45 mouse cellular contexts compared by ENCODE assay signal in the genomic region with DNA sequence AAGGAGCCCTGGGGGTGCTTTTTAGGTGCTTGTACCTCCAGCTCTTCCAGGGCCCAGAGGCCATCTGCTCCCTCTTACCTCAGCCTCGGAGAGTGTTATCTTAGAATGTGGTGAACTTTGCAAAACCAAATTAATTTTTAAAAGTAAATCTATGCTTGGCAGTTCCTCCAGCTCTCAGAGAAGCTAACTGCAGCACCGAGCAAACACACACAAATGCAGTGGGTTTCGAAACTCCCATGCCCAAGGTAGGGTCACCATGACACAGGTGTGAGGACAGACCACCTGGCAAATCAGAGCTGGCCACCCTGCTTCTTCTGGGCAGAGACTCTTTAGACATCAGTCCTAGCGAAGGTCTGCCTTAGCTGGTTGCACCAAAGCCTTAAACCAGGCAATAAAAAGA. TPM values are rescaled to one million over a fixed set of nuclear protein-coding genes. Genes with fewer than 3 reads are reported as not detected.
"Had no signal": no experiment of that assay in that cellular context is flagged by ENCODE, and none has a peak within 500 bp of the region (broad histone marks: within the 10 kb centered on the region; RNA-seq: fewer than 3 reads in every experiment).

No protein-coding gene starts in this region.

- H3K4me1 ChIP-seq: heart, embryonic 10.5 days; heart, embryonic 12.5 days; heart, embryonic 13.5 days; heart, embryonic 15.5 days; hindbrain, embryonic 10.5 days; hindbrain, embryonic 12.5 days; hindbrain, embryonic 13.5 days; hindbrain, embryonic 15.5 days; intestine, embryonic 15.5 days; kidney, embryonic 15.5 days had no signal

- H3K4me2 ChIP-seq: heart, embryonic 11.5 days; heart, embryonic 12.5 days; heart, embryonic 13.5 days; heart, embryonic 15.5 days; hindbrain, embryonic 12.5 days; hindbrain, embryonic 13.5 days; hindbrain, embryonic 14.5 days; hindbrain, embryonic 15.5 days; intestine, embryonic 15.5 days; kidney, embryonic 15.5 days had no signal

- DNase-seq: heart, postnatal 10 days; heart, postnatal 14 days; heart, postnatal 36 days; heart, postnatal 4 days; kidney, adult 11 months; kidney, adult 18-20 months; kidney, adult 2 months; kidney, adult 8-10 months; kidney, adult 9 months; kidney, postnatal 10 days; kidney, postnatal 14 days; kidney, postnatal 36 days; kidney, postnatal 4 days; layer of hippocampus, adult 9-11 months; layer of hippocampus, postnatal 36 days had no signal

- H3K36me3 ChIP-seq: heart, embryonic 10.5 days; heart, embryonic 12.5 days; heart, embryonic 13.5 days; heart, embryonic 15.5 days; hindbrain, embryonic 10.5 days; hindbrain, embryonic 12.5 days; hindbrain, embryonic 13.5 days; hindbrain, embryonic 15.5 days; intestine, embryonic 15.5 days; kidney, embryonic 15.5 days had no signal

- H3K27me3 ChIP-seq: intestine, embryonic 15.5 days had no signal

- H3K9ac ChIP-seq: heart, embryonic 12.5 days; heart, embryonic 13.5 days; heart, embryonic 15.5 days; hindbrain, embryonic 12.5 days; hindbrain, embryonic 13.5 days; hindbrain, embryonic 14.5 days; hindbrain, embryonic 15.5 days; intestine, embryonic 15.5 days; kidney, embryonic 15.5 days had no signal

- H3K4me3 ChIP-seq: heart, embryonic 10.5 days; heart, embryonic 12.5 days; heart, embryonic 13.5 days; heart, embryonic 15.5 days; hindbrain, embryonic 10.5 days; hindbrain, embryonic 12.5 days; hindbrain, embryonic 13.5 days; hindbrain, embryonic 15.5 days; intestine, embryonic 15.5 days; kidney, embryonic 15.5 days; layer of hippocampus, adult 2 months had no signal

- ATAC-seq: hindbrain, embryonic 16.5 days; hindbrain, postnatal 0 days; inflammation-experienced regulatory T-cells, adult 6 months; intestine, embryonic 15.5 days; intestine, embryonic 16.5 days; intestine, postnatal 0 days had no signal

- H3K27ac ChIP-seq: heart, embryonic 10.5 days; heart, embryonic 13.5 days; heart, embryonic 15.5 days; hindbrain, embryonic 10.5 days; hindbrain, embryonic 12.5 days; hindbrain, embryonic 13.5 days; hindbrain, embryonic 14.5 days; hindbrain, embryonic 15.5 days; hindbrain, postnatal 0 days; intestine, embryonic 15.5 days; kidney, embryonic 15.5 days; kidney, postnatal 0 days; layer of hippocampus, adult 2 months had no signal

- H3K9me3 ChIP-seq: heart, embryonic 10.5 days; heart, embryonic 15.5 days; hindbrain, embryonic 12.5 days; hindbrain, embryonic 13.5 days; hindbrain, embryonic 15.5 days; intestine, embryonic 15.5 days had no signal

RNA-seq across cellular contexts. Expression of gene Marveld3, which starts 10.9 kb away (rescaled TPM):
- total RNA-seq: hematopoietic stem cell, adult 5-6 weeks; layer of hippocampus, postnatal 10 days; layer of hippocampus, postnatal 25 days; layer of hippocampus, postnatal 36 days had no signal
- polyA plus RNA-seq: heart, embryonic 11.5 days; inflammation-experienced regulatory T-cells, adult 6 months had no signal

RNA-seq across cellular contexts. Expression of gene Tat, which starts 17.3 kb away (rescaled TPM):
- total RNA-seq: hematopoietic stem cell, adult 5-6 weeks; hindbrain, postnatal 0 days; layer of hippocampus, adult 2 months; layer of hippocampus, adult 8-10 months; layer of hippocampus, postnatal 10 days; layer of hippocampus, postnatal 14 days; layer of hippocampus, postnatal 25 days; left cerebral cortex, adult 18-20 months had no signal
- polyA plus RNA-seq: heart, embryonic 10.5 days; heart, embryonic 11.5 days; heart, embryonic 14.5 days; hindbrain, embryonic 10.5 days; hindbrain, embryonic 11.5 days; hindbrain, embryonic 12.5 days; hindbrain, embryonic 13.5 days; hindbrain, embryonic 14.5 days; hindbrain, embryonic 15.5 days; hindbrain, embryonic 16.5 days; hindbrain, postnatal 0 days; inflammation-experienced regulatory T-cells, adult 6 months; intestine, embryonic 14.5 days; intestine, embryonic 15.5 days; intestine, embryonic 16.5 days; kidney, adult 2 months; kidney, embryonic 14.5 days; kidney, embryonic 15.5 days; kidney, embryonic 16.5 days; kidney, postnatal 0 days had no signal
